Mouse (Mus musculus) lung, postnatal 0 days (tissue): Measurements from ENCODE around the gene Dnal4. TPM values are rescaled to one million over a fixed set of nuclear protein-coding genes. Genes with fewer than 3 reads are reported as not detected.

Source experiments
- ATAC-seq: fragments of 200-750 bp; cut with Nextera tagmentation; 2 replicates; pipeline ENCODE4 v1.8.0; 2017; ENCODE audit warnings: moderate library complexity
- DNase-seq: peaks from one replicate; pipeline ENCODE4 v3.0.0-alpha.2; 2016; ENCODE audit warnings: low spot score
- H3K27ac ChIP-seq: fragments of 300-500 bp; sonication (generic); 2 replicates; pipeline ENCODE4 v1.5.1; 2014; ENCODE audit warnings: antibody characterized with exemption, mild to moderate bottlenecking, low read length, mixed read lengths
- H3K27me3 ChIP-seq: fragments of 300-500 bp; sonication (generic); replicated peaks from 2 replicates; pipeline ENCODE4 v1.6.1; 2014; ENCODE audit warnings: low read length, mixed read lengths; ENCODE audit not compliant: insufficient read depth
- H3K36me3 ChIP-seq: fragments of 300-500 bp; sonication (generic); 2 replicates; pipeline ENCODE4 v1.6.1; 2014; ENCODE audit warnings: low read length, mixed read lengths; ENCODE audit not compliant: insufficient read depth
- H3K4me1 ChIP-seq: fragments of 300-500 bp; sonication (generic); 2 replicates; pipeline ENCODE4 v1.6.1; 2014; ENCODE audit warnings: antibody characterized with exemption, low read depth, low read length, mixed read lengths; ENCODE audit not compliant: insufficient read depth
- H3K4me2 ChIP-seq: fragments of 300-500 bp; sonication (generic); replicated peaks from 2 replicates; pipeline ENCODE4 v1.6.1; 2014; ENCODE audit warnings: low read depth, mild to moderate bottlenecking, low read length, moderate library complexity, mixed read lengths
- H3K4me3 ChIP-seq: fragments of 300-500 bp; sonication (generic); 2 replicates; pipeline ENCODE4 v1.5.1; 2014; ENCODE audit warnings: low read depth, low read length
- H3K9ac ChIP-seq: fragments of 300-500 bp; sonication (generic); replicated peaks from 2 replicates; pipeline ENCODE4 v1.6.1; 2014; ENCODE audit warnings: low read depth, mild to moderate bottlenecking
- H3K9me3 ChIP-seq: fragments of 300-500 bp; sonication (generic); 2 replicates; pipeline ENCODE4 v1.6.1; 2016; ENCODE audit warnings: low read length, mixed read lengths
- CTCF ChIP-seq: IDR thresholded peaks from 2 replicates; pipeline ENCODE4 v1.5.1; 2016; ENCODE audit warnings: antibody characterized with exemption, mild to moderate bottlenecking
- EP300 ChIP-seq: IDR thresholded peaks from 2 replicates; pipeline ENCODE4 v1.6.1; 2016; ENCODE audit warnings: antibody characterized with exemption, mild to moderate bottlenecking, control low read depth
- WGBS: fragments of 180-500 bp; shearing (Covaris S2); extraction: QIAGEN DNeasy Blood & Tissue Kit; methylation state at CpG from one replicate; pipeline ENCODE4 v1.1.7; 2014; 5-methylcytosine and 5-hydroxymethylcytosine counted together
- polyA plus RNA-seq: library from polyadenylated mRNA; unstranded; fragments of >200 nt; fragmentation: Nextera tagmentation; extraction: Ambion mirVana; gene quantifications from 2 replicates; pipeline ENCODE4 v1.2.1, GENCODE M21; 2015

The Dnal4 gene
- polyA plus RNA-seq, 1 experiment from 2014 or later: 52.4 TPM

DNA sequence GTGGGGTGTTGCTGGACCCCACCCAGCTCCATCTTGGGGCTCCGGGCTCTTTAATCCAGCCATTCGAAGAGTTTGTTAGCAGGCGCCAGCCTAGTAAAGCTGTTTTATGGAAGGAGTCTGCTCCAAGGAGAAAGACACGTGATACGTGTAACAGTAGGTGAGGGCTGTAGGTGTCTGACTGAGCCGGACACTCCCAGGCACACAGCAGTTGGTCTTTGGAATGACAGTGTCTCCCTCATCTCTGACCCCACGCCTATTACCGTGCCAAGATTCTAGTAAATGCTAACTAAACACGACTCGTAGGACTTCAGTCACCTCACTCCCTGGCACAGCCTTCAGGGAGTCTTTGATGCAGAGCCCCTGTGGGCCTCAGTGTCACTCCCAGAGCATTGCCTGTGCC lies 32.3 kb downstream of the Dnal4 start:
- H3K4me2 ChIP-seq: no peak overlapping the region
- peaks cover 12% of the 10 kb centered on the region; the same call in 1 of the 2 replicates for H3K4me1 ChIP-seq
- no peak overlapping the region for H3K9ac ChIP-seq
- no peak for DNase-seq
- no peaks in the 10 kb centered on the region for H3K36me3 ChIP-seq
- no peaks in the 10 kb centered on the region for H3K9me3 ChIP-seq
- TF ChIP-seq EP300: no peak
- no peak for TF ChIP-seq CTCF
- 75% methylated on average over 10 of the region's 10 CpGs for WGBS
- no peaks in the 10 kb centered on the region for H3K27me3 ChIP-seq
- ATAC-seq: no peak
- no peak overlapping the region for H3K4me3 ChIP-seq
- H3K27ac ChIP-seq: no peak overlapping the region

DNA sequence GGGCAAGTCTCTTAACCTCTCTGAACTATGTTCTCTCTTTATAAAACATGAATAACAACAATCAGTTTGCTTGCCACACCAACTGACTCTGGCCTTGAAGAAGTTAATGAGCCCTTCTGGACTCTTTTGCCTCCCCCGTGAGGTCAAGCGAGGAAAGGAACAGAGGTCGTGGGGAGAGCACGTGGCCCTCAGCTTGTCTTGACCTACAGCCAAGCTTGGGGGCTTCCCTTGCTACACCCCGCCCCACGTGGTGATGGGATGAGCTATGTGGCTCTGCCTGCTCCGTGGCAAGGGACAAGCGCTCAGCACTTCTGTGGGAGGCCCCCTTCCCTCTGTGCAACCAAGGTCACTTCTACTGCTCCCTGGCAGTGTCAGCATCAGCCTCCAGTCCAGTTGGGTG lies 32.9 kb downstream of the Dnal4 start:
- Histone ChIP-seq H3K4me3 (no peak overlapping the region), H3K27ac (no peak overlapping the region), H3K27me3 (no peaks in the 10 kb centered on the region), H3K4me2 (no peak overlapping the region), H3K36me3 (no peaks in the 10 kb centered on the region), H3K9me3 (no peaks in the 10 kb centered on the region), H3K9ac (no peak overlapping the region), H3K4me1 (peaks cover 14% of the 10 kb centered on the region; the same call in 1 of the 2 replicates)
- WGBS: 62% methylated on average over 8 of the region's 8 CpGs
- DNase-seq: no peak
- TF ChIP-seq CTCF (no peak), EP300 (no peak)
- no peak for ATAC-seq

DNA sequence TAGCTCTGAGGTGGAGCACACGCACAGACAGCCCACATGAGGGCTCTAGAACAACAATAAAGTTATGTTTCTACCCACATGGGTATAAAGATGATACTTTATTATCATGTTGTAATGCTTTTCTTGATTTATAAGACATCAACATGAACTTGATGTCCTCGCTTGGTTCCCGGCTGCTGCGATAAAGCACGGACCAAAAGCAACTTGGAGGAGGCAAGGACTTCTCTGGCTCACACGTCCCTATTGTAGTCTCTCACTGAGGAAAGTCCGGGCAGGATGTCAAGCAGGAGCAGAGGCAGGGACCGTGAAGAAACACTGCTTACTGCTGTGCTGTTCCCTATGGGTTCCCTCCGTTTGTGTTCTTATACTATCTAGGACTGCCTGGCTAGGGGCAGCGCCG lies 33.6 kb downstream of the Dnal4 start:
- DNase-seq: no peak
- H3K27ac ChIP-seq: no peak overlapping the region
- 92% methylated on average over 11 of the region's 11 CpGs for WGBS

DNA sequence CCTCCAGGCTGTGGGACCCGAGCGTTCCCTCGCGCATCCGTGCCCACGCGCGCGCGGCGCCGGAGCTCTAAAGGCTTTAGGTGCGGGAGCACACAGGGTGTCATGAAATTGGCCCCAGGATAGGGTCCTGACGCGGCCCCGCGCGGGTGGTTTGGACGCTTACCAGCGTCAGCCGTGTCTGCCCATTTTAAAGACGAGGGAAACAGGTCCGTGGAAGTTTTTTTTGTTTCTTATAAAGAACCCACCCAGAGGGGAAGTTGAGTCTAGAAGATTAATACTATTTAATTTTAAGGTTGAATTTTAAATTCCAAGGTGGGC lies 35.0 kb downstream of the Dnal4 start:
- TF ChIP-seq CTCF (no peak), EP300 (no peak)
- peak overlapping the region; percentile 99 for H3K4me3 ChIP-seq
- H3K27me3 ChIP-seq: no peaks in the 10 kb centered on the region
- DNase-seq (peak; percentile 39), ATAC-seq (no peak)
- H3K4me2 ChIP-seq: peak overlapping the region; percentile 94
- H3K36me3 ChIP-seq: peaks cover 9% of the 10 kb centered on the region; the same call in 1 of the 2 replicates
- H3K4me1 ChIP-seq: peaks cover 14% of the 10 kb centered on the region; the same call in 1 of the 2 replicates
- H3K9ac ChIP-seq: peak overlapping the region; percentile 92
- no peak overlapping the region for H3K27ac ChIP-seq
- H3K9me3 ChIP-seq: no peaks in the 10 kb centered on the region
- WGBS: 0% methylated on average over 23 of the region's 23 CpGs

More for the DNA sequence above, 33.6 kb downstream of the Dnal4 start:
- TF ChIP-seq EP300: no peak
- TF ChIP-seq CTCF: no peak
- ATAC-seq: no peak
- Histone ChIP-seq H3K4me3 (no peak overlapping the region), H3K4me2 (no peak overlapping the region), H3K36me3 (peaks cover 1% of the 10 kb centered on the region; the same call in 1 of the 2 replicates), H3K9ac (no peak overlapping the region), H3K27me3 (no peaks in the 10 kb centered on the region), H3K9me3 (no peaks in the 10 kb centered on the region), H3K4me1 (peaks cover 14% of the 10 kb centered on the region; the same call in 1 of the 2 replicates)

DNA sequence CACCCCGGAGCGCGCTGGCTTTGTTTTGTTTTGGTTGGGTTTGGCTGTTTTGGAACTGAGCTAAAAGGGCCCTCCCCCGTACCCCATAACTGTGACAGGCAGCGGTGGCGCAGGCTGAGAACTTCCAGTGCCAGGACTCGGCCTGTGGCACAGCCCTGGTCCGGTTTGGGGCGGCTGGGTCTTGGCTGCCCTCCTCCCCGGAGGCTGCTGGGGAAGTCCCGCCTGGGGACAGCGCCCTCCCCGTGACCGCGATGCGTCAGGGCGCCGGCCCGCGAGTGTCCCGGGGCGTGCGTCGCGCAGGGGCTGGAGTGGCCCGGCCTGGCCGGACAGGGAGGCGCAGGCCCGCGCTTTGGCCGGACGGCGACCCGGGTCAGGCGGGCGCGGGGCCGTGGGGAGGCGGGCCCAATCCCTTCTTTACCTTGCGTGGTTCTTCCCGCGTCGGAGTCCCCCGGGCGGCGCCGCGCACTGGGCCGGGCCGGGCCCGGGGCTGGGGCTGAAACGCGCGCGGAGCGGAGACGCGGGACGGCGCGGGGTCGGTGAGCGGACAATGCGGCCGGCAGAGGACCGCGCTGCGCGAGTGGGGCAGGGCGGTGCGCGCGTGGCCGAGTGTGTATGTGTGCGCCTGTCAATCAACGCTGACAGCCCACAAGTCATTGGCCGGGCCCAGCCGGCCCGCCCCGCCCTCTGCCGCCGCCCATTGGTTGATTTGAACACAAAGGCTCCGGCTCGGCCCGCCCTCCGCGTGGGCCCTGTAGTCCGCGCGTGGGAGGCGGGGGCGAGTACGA lies 35.5 kb downstream of the Dnal4 start, which contains the start of gene Sun2:
TSS of gene Sun2 (minus strand) at position 616 of the 785 bp plus-strand sequence.
- WGBS: under 1% methylated on average over 45 of the region's 93 CpGs
- peaks cover 14% of the 10 kb centered on the region; the same call in 1 of the 2 replicates for H3K4me1 ChIP-seq
- H3K9me3 ChIP-seq: no peaks in the 10 kb centered on the region
- TF ChIP-seq EP300 (no peak), CTCF (peak; percentile 28)
- ATAC-seq (peak; percentile 96), DNase-seq (peak; percentile 93)
- H3K4me3 ChIP-seq: peak within 1 kb of the TSS; percentile 99
- peak within 1 kb of the TSS; percentile 92 for H3K9ac ChIP-seq
- H3K36me3 ChIP-seq: peaks cover 9% of the 10 kb centered on the region; the same call in 1 of the 2 replicates
- H3K4me2 ChIP-seq: peak within 1 kb of the TSS; percentile 94
- H3K27ac ChIP-seq: peak within 1 kb of the TSS; percentile 95
- no peaks in the 10 kb centered on the region for H3K27me3 ChIP-seq

DNA sequence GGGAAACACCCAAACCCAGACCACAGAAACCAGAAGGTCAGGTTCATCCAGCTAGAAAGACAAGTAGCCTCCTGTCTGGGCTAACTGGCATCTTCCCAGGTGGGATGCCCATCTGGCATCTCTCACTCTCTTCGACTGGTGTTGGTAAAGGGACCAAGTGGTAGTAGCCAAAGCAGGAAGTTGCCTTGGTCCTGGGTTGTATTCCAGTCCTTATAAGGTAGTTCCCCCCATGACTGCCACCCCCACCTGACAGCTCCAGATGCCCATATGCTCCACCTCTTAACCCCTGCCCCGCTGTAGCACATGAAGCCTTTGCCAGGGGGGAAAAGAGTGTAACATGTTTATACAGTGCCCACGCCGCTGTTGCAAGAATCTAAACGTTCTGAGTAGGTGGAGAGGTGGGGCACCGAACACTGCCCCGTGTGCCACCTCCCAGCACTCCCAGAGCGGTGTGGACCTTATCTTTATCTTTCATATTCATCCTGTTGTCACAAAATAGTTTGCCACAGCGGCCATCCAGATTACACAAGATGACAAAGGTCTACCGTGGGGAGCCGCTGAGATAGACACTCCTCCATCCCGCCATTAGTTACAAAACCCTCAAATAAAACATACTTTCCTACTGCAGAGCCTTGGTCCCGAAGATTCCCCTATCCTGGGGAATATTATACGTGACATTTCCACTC lies 36.3 kb downstream of the Dnal4 start:
- peak overlapping the region; percentile 92 for H3K9ac ChIP-seq
- H3K36me3 ChIP-seq: peaks cover 16% of the 10 kb centered on the region; the same call in 1 of the 2 replicates
- WGBS: 3% methylated on average over 14 of the region's 14 CpGs
- TF ChIP-seq EP300 (no peak), CTCF (no peak)
- H3K9me3 ChIP-seq: no peaks in the 10 kb centered on the region
- no peaks in the 10 kb centered on the region for H3K27me3 ChIP-seq
- peak; percentile 21 for ATAC-seq
- peak overlapping the region; percentile 94 for H3K4me2 ChIP-seq
- peaks cover 14% of the 10 kb centered on the region; the same call in 1 of the 2 replicates for H3K4me1 ChIP-seq
- peak overlapping the region; percentile 95 for H3K27ac ChIP-seq
- DNase-seq: peak; percentile 82
- peak overlapping the region; percentile 99 for H3K4me3 ChIP-seq
